Mouse (Mus musculus): ENCODE results near the gene Zbtb7b. TPM values are rescaled to one million over a fixed set of nuclear protein-coding genes. Genes with fewer than 3 reads are reported as not detected.

Zbtb7b gene
- total RNA-seq, 2 experiments from 2014 or later: 89.7 to 101 TPM

DNA sequence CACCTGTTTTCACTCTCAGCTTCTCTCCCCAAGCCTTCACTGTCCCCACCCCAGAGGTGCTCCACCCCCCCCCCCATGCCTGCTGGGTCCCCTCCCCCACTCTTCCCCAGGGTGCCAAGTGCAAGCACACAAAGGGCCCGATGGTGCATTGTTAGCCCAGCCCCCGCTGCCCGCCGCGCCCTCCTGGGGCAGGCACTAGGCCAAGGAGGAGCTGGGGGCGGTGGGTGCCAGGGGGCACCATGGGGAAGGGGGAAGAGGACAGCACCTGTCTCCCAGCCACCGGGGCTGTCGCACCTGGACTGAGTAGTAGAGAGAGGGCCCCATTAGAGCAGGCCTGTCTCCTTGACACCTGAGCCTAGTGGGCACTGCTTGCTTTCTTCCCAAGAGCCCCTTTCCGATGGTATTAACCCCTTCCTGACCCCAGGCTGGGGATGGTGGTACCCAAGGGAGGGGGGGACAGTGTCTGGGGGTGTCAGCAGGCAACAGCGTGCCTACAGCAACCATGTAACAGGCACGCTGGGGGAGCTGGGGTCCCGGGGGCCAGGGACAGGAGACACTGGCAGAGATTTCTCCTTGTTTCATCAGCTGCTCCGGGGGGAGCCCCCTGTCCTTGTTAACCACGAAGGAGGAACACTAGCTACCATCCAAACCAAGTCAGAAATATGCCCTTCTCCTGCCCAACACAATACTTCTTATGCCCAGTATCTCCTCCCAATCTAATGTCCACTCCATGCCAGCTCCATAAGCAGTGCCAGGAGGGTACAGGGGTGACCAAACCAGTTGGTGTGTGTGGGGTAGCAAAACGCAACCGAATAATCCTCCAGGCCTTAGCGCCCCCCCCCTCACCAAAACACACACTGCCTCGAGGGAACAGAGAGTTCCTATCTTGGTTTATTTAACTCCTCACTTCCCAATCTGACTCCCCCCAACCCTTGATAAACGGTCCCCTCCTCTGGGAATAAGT, 3.6 kb downstream of the Zbtb7b start:
- peak in 1 of 2 experiments; percentile 51 for DNase-seq (ENCODE audit: low spot score in 2 of 2)

GRCm38 (mm10) chr3:89390111-89390515, 4.5 kb downstream of the Zbtb7b start:
- peak in 1 of 2 experiments; percentile 70 for DNase-seq (ENCODE audit: low spot score in 2 of 2)

GRCm38 (mm10) chr3:89388901-89389740, 5.5 kb downstream of the Zbtb7b start:
- DNase-seq (ENCODE audit: low spot score in 2 of 2): no peak

GRCm38 (mm10) chr3:89388134-89388881, 6.3 kb downstream of the Zbtb7b start:
- no peak for DNase-seq (ENCODE audit: low spot score in 2 of 2)

DNA sequence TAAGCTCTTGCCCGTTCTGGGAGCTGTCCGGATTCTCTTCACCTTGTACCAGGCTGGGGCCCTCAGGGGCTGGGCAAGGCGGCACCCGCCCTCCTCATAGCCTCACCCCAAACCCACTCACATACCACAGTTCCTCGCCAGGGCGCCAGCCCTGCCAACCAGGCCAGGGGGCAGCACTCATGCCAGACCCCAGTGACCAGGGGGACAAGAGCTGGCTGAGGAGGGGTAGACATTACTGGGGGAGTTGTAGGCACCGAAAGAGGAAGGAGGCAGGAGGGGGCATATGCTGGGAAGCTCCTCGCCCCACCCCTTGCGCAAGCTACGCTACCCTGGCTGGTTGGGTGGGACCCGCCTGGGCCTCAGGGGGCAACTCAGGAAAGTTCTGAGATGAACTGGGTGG, 6.9 kb downstream of the Zbtb7b start:
- no peak for DNase-seq (ENCODE audit: low spot score in 2 of 2)

- no peak for DNase-seq (ENCODE audit: low spot score in 2 of 2)
These were observed 7.8 kb downstream of the Zbtb7b start for GRCm38 (mm10) chr3:89386438-89387420.

DNA sequence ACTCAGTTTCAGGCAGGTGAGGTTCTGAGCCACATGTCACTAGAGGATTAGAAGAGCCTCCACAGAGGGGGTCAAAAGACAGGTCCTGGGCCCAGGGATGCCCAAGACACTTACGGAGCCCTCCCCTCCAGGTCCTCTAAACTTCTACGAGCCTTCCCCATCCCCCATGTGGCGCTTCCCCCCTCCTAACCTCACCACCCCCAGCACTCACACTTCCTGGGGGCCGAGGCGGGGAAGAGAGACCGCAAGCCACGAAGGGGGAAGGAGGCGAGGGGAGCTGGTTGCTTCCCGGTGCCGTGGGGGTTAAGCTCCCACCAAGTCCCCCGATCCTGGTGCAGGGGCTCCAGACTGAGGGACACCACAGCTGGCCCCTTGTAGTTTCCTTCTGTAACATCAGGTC, 9.1 kb downstream of the Zbtb7b start:
- DNase-seq (ENCODE audit: low spot score in 2 of 2): no peak

DNA sequence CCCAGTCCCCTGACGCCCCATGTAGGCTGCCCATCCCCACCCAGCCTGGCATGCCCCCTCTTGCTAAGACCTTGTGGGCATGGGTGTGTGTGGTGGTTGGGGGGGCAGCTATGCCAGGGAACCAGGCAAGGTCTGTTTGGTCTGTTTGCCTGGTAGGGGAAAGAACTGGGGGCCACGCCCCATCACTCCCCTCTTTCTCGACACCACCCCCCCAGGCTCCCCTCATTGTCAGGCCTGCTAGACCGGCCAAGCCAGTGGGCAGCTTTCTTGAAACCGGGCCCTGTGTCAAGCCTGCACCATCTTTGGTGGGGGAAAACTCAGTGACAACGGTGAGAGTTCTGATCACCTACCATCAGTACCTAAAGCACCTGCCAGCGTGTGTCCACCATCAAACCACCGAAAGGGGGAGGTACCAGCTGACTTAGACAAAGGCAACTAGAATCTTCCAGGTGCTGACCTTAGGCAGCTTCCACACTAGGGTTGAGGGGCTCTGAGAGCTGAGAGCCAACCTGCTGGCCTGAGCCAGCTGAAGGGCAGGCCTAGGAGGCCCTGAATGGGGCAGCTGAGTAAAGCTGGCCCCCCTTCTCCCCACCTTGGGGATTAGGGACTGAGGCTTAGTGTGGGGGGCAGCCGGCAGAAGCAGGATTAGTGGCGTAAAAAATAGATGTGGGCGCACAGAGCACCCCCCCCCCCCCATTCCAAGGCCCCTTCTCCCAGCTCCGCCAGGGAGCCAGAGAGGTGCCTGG, 10.1 kb downstream of the Zbtb7b start:
- DNase-seq (ENCODE audit: low spot score in 2 of 2): no peak

DNA sequence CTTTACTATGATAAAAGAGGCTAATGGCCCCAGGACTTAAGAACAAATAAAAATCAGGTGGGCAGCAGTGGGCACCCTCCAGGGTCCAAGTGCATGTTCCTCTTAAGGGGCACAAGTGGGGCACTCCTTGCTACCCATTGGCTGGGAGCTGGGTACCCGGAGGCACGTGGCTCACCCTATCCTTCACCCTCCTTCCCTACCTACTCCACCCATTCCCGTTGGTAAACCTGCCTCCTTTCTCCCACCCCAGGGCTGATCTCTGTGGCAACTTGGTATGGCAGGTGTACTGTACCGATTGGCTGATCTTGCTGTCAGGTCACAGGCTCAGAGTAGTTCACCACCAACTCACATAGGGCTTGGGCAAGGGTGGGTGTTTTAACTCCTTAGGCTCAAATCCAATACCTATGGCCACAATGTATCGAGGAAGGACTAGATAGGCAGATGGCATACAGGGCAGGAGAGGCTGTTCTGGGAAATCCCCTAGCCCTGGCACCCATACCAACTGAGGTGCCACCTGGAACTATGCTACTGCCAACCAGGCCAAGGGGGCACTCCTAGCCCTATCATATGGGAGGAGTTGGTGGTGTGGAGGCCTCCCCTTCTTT, 10.8 kb downstream of the Zbtb7b start:
- no peak for DNase-seq (ENCODE audit: low spot score in 2 of 2)

DNA sequence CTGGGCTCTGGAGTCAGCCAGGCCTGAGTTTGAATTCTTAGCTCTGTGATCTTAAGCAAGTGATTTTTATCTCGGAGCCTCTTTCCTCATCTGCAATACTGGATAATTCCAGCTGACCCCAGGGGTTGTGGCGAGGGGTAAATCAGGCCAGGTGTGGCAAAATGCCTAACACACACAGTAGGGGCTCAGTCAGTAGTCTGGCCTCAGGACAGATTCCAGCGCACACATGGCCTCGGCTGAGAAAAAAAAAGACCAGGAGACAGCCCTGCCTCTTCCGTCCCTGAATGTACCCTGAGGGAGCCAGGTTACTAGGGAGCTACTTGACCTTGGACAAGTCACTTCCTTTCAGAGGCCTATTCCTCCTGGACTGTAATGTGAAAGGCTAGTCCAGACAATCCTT, 11.6 kb downstream of the Zbtb7b start:
- no peak for DNase-seq (ENCODE audit: low spot score in 2 of 2)

- DNase-seq (ENCODE audit: low spot score in 2 of 2): no peak
These were observed 12.3 kb downstream of the Zbtb7b start for GRCm38 (mm10) chr3:89382033-89382882.

GRCm38 (mm10) chr3:89381233-89381632, 13.3 kb downstream of the Zbtb7b start:
- no peak for DNase-seq (ENCODE audit: low spot score in 2 of 2)

DNA sequence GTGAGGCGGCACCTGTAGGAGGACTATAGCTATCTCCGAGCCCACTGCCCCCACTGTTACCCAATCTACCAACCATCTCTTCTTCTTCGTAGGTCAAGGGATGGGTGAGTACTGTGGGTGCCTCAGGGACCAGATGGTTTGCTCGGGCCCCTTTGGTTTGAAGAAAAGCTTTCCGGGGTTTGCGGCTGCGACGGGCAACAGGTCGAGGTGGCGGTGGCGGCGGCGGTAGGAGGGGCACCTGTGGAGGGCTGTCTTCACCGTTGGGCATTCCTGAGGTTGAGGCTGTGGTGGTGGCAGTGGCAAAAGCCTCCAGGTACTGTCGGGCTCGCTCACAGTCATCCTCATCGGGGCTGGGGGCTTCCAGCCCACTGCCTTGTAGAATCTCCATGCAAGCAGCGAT, 13.9 kb downstream of the Zbtb7b start:
- DNase-seq (ENCODE audit: low spot score in 2 of 2): no peak

- DNase-seq (ENCODE audit: low spot score in 2 of 2): no peak
These were observed 14.3 kb downstream of the Zbtb7b start for GRCm38 (mm10) chr3:89380291-89380690.

DNA sequence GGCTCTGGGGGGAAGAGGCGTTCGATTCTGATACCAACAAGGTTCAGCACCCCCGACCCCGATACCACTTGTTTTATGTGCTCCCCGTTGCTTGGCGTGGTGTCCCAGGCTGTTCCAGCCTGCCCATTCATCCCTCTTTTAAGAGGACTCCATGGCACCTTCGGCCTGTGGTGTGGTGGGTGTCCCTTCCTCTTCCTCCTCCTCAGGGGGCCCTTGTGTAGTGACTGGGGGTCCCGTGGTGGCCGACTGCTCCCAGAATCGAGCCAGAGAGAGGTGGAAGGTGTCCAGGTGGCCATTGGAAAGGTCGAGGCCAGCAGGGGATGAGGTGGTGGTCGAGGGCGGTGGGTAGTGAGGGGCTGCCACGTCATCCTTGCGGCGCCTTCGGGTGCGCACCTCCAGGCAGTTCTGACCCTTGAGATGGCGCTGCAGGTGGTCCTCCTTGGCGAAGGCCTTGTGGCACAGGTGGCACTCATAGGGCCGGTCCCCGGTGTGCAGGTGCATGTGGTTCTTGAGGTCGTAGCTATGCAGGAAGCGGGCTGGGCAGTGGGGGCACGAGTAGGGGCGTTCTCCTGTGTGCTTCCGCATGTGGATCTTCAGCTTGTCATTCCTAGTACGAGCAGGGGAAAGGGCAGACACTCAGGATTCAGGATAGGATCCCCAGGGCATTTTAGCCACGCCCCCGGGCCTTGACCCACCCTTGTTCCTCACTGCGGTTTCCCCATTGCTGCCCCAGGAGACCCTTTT, 15.0 kb downstream of the Zbtb7b start:
- DNase-seq (ENCODE audit: low spot score in 2 of 2): peak in 1 of 2 experiments; percentile 33

DNA sequence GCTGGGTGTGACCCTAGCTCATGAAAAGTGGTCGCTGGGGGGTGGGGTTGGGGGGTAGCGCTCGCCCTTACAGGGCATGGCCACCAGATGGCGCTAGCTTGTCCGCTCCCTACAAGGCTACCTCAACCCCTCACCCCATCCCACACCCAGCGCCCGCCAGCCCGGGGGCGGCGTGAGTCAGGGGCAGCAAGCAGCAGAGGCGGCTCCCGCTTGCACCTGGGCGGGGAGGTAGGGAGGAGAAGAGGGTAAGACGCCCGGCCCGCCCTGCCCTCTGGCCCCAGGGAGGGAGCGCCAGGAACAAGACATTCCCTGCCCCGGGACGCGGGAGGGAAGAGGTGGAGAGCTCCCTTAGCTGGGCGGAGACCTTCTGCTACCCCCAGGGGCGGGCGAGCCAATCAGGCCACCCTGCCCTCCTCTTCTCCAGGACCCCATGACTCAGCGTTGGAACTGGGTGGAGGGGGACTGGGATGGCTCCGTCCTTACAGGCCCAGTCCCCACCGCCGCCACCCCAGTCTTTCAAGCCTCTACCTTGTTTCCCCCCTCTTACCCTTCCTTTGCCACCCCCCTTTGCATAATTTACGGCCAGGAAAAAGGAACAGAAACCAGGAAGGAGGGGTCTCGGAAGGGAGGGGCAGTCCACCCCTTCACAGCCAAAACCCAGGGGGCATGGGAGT, 16.0 kb downstream of the Zbtb7b start:
- DNase-seq (ENCODE audit: low spot score in 2 of 2): peak; percentile 74 to 82

- no peak for DNase-seq (ENCODE audit: low spot score in 2 of 2)
These were observed 16.7 kb downstream of the Zbtb7b start for GRCm38 (mm10) chr3:89377831-89378230.
